Mouse (Mus musculus) intestine, embryonic 16.5 days (tissue): ENCODE data around the gene Tead3. TPM values are rescaled to one million over a fixed set of nuclear protein-coding genes. Genes with fewer than 3 reads are reported as not detected.

Experiments used
- ATAC-seq: fragments of 200-750 bp; cut with Nextera tagmentation; 2 replicates; pipeline ENCODE4 v1.8.0; 2017; ENCODE audit warnings: moderate TSS enrichment, moderate library complexity
- H3K27ac ChIP-seq: fragments of 300-500 bp; sonication (generic); 2 replicates; pipeline ENCODE4 v1.5.1; 2014; ENCODE audit warnings: mild to moderate bottlenecking, low read length
- H3K27me3 ChIP-seq: fragments of 300-500 bp; sonication (generic); replicated peaks from 2 replicates; pipeline ENCODE4 v1.6.1; 2014; ENCODE audit warnings: low read length, control low read depth, mixed read lengths; ENCODE audit not compliant: control insufficient read depth, insufficient read depth
- H3K36me3 ChIP-seq: fragments of 300-500 bp; sonication (generic); 2 replicates; pipeline ENCODE4 v1.6.1; 2014; ENCODE audit warnings: low read length, control low read depth; ENCODE audit not compliant: control insufficient read depth, insufficient read depth
- H3K4me1 ChIP-seq: fragments of 300-500 bp; sonication (generic); 2 replicates; pipeline ENCODE4 v1.6.1; 2014; ENCODE audit warnings: low read length, control low read depth, mixed read lengths; ENCODE audit not compliant: control insufficient read depth, insufficient read depth
- H3K4me2 ChIP-seq: fragments of 300-500 bp; sonication (generic); 2 replicates; pipeline ENCODE4 v1.6.1; 2014; ENCODE audit warnings: low read depth, low read length, control low read depth
- H3K4me3 ChIP-seq: fragments of 300-500 bp; sonication (generic); 2 replicates; pipeline ENCODE4 v1.5.1; 2014; ENCODE audit warnings: mild to moderate bottlenecking, low read length
- H3K9ac ChIP-seq: fragments of 300-500 bp; sonication (generic); 2 replicates; pipeline ENCODE4 v1.6.1; 2014; ENCODE audit warnings: low read depth, low read length
- H3K9me3 ChIP-seq: fragments of 300-500 bp; sonication (generic); 2 replicates; pipeline ENCODE4 v1.6.1; 2016; ENCODE audit warnings: low read length, control low read depth; ENCODE audit not compliant: control insufficient read depth
- WGBS: fragments of 180-500 bp; shearing (Covaris S2); extraction: QIAGEN DNeasy Blood & Tissue Kit; methylation state at CpG from one replicate; pipeline ENCODE4 v1.1.7; 2014; 5-methylcytosine and 5-hydroxymethylcytosine counted together
- polyA plus RNA-seq: library from polyadenylated mRNA; unstranded; fragments of >200 nt; fragmentation: Nextera tagmentation; extraction: Ambion mirVana; gene quantifications from 2 replicates; pipeline ENCODE4 v1.2.1, GENCODE M21; 2015

Tead3 gene
- polyA plus RNA-seq, 1 experiment from 2014 or later: 9.3 TPM

- H3K4me2 ChIP-seq: peak overlapping the region; percentile 6; the same call in 1 of the 2 replicates
- 7% methylated on average over 17 of the region's 17 CpGs for WGBS
- peak; percentile 78 for ATAC-seq
Measured at GRCm38 (mm10) chr17:28375592-28376061, 25.0 kb upstream of the Tead3 start.

GRCm38 (mm10) chr17:28374494-28374893 is 23.9 kb upstream of the Tead3 start:
- WGBS: 17% methylated on average over 15 of the region's 16 CpGs
- Histone ChIP-seq H3K36me3 (no peaks in the 10 kb centered on the region), H3K27me3 (peaks cover 11% of the 10 kb centered on the region; the same call in 1 of the 2 replicates), H3K9me3 (no peaks in the 10 kb centered on the region), H3K27ac (no peak overlapping the region), H3K4me1 (peaks cover 6% of the 10 kb centered on the region; the same call in 1 of the 2 replicates), H3K4me2 (no peak overlapping the region), H3K4me3 (no peak overlapping the region), H3K9ac (no peak overlapping the region)
- no peak for ATAC-seq

More at GRCm38 (mm10) chr17:28375592-28376061, 25.0 kb upstream of the Tead3 start:
- H3K4me1 ChIP-seq: peaks cover 6% of the 10 kb centered on the region; the same call in 1 of the 2 replicates
- no peaks in the 10 kb centered on the region for H3K36me3 ChIP-seq
- no peaks in the 10 kb centered on the region for H3K9me3 ChIP-seq
- no peak overlapping the region for H3K9ac ChIP-seq
- peaks cover 11% of the 10 kb centered on the region; the same call in 1 of the 2 replicates for H3K27me3 ChIP-seq
- no peak overlapping the region for H3K27ac ChIP-seq
- H3K4me3 ChIP-seq: no peak overlapping the region

DNA sequence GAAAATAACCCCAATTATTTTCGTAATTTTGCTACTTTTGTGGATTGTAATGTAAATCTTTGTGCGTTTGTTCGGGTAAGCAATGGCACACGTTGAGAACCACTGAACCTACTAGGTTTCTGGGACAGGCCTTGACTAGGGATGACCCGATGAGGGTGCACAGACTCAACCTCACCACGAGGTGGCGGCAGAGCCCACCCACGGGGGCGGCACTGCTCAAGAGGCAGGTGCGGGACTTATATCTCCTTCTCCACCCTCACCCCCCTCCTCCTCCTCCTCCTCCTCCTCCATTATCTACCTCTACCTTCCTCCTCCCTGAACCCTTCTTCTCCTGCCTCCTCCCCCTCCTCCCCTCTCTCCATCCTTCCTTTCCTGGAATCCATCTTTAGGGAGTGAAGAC is 23.2 kb upstream of the Tead3 start:
- peak; percentile 48; the same call in 1 of the 2 replicates for ATAC-seq
- Histone ChIP-seq H3K9ac (no peak overlapping the region), H3K27ac (no peak overlapping the region), H3K27me3 (peaks cover 11% of the 10 kb centered on the region; the same call in 1 of the 2 replicates), H3K9me3 (no peaks in the 10 kb centered on the region), H3K36me3 (no peaks in the 10 kb centered on the region), H3K4me1 (peaks cover 6% of the 10 kb centered on the region; the same call in 1 of the 2 replicates), H3K4me2 (no peak overlapping the region), H3K4me3 (no peak overlapping the region)
- WGBS: 16% methylated on average over 10 of the region's 10 CpGs

DNA sequence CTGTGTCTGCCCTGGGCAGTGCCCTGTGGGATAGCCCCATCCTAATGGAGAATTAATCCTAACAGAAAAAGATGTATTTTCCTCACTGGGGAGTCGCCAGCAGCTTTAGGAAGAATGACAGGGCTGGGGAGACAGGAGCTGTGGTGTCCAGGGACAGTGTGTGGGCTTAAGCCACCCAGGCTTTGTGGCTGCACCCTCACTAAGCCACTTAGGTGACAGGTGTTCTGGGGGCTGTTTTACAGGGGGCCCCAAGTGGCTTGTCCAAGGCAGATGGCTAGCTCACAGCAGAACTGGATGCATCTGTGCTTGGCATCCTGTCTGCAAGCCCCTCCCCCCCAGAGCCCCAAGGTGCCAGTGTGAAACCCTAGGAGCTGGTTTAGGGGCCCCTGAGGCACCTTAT is 21.3 kb upstream of the Tead3 start:
- peaks cover 11% of the 10 kb centered on the region; the same call in 1 of the 2 replicates for H3K27me3 ChIP-seq
- H3K36me3 ChIP-seq: no peaks in the 10 kb centered on the region
- no peak overlapping the region for H3K9ac ChIP-seq
- H3K27ac ChIP-seq: no peak overlapping the region
- H3K4me3 ChIP-seq: no peak overlapping the region
- WGBS: 78% methylated on average over 1 of the region's 1 CpGs
- no peaks in the 10 kb centered on the region for H3K9me3 ChIP-seq
- no peak for ATAC-seq
- peaks cover 10% of the 10 kb centered on the region; the same call in 1 of the 2 replicates for H3K4me1 ChIP-seq
- H3K4me2 ChIP-seq: no peak overlapping the region

DNA sequence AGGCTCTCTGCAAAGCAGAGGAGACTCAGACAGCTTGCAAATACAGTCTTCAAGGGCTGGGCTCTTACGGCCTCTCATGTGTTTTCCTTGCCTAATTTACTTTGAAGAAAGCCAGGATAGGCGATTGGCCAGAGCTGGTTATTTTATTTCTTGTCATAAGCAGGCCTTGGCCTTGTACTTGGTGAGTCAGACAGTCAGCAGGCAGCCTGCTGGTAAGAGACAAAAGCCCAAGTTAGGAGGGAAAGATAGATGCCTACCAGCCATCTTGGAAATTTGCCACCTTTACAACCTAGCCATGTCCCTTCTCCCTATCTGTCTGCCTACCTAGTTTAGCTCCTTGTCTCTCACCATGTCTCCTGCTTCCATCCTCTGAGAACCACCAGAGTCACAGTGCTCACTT is 20.7 kb upstream of the Tead3 start:
- H3K27me3 ChIP-seq: peaks cover 11% of the 10 kb centered on the region; the same call in 1 of the 2 replicates
- H3K36me3 ChIP-seq: no peaks in the 10 kb centered on the region
- no peak overlapping the region for H3K4me2 ChIP-seq
- H3K4me1 ChIP-seq: peaks cover 10% of the 10 kb centered on the region; the same call in 1 of the 2 replicates
- no peak overlapping the region for H3K27ac ChIP-seq
- H3K9me3 ChIP-seq: no peaks in the 10 kb centered on the region
- WGBS: 54% methylated on average over 2 of the region's 2 CpGs
- no peak overlapping the region for H3K9ac ChIP-seq
- no peak overlapping the region for H3K4me3 ChIP-seq
- ATAC-seq: no peak

DNA sequence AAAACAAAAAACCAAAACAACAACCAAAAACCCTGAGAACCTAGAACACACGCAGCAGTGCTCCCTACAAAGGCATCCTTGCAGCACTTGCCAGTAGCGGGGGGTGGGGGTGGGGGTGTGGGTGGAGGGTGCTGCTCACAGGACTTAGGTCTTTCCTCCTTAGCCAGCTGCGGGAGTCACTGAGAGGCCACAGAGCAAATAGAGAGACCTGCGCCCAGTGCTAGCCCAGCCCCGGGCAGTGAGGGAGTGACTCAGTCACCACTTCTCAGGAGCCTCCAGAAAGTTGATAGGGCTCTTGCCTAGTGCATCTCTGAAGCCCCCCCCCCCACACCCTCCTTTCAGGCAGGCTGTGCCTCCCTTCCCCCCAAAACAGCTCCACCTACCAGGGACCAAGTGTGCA is 18.4 kb upstream of the Tead3 start:
- Histone ChIP-seq H3K9ac (no peak overlapping the region), H3K4me3 (no peak overlapping the region), H3K4me2 (no peak overlapping the region), H3K4me1 (peaks cover 13% of the 10 kb centered on the region; the same call in 1 of the 2 replicates), H3K36me3 (no peaks in the 10 kb centered on the region), H3K27ac (no peak overlapping the region), H3K9me3 (no peaks in the 10 kb centered on the region), H3K27me3 (peaks cover 11% of the 10 kb centered on the region)
- ATAC-seq: peak; percentile 32; the same call in 1 of the 2 replicates
- 49% methylated on average over 5 of the region's 5 CpGs for WGBS

DNA sequence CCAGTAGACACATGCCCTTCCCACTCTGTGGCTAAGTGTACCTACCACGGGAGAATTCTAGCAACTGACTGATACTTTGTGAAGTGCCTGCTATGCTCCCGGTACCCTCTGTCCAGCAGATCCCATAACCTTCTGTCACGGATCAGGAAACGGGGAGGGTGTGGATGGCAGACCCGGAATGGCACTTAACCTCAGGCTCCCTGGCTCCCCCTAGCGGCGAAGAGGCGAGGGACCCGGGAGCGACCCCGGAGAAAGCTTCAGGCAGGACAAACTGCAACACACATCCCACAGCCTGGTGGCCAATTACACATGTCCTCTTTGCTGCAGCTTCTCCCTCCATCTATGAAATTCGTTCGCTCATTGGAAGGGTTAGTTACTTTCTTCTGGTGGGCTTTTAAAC is 17.8 kb upstream of the Tead3 start:
- H3K27ac ChIP-seq: no peak overlapping the region
- 6% methylated on average over 13 of the region's 13 CpGs for WGBS
- peaks cover 13% of the 10 kb centered on the region; the same call in 1 of the 2 replicates for H3K4me1 ChIP-seq
- H3K9ac ChIP-seq: 0 out of 2 replicates have a peak overlapping the region, but pooled peaks have one; percentile 5
- peaks cover 17% of the 10 kb centered on the region for H3K27me3 ChIP-seq
- peak; percentile 26; the same call in 1 of the 2 replicates for ATAC-seq
- H3K9me3 ChIP-seq: no peaks in the 10 kb centered on the region
- no peaks in the 10 kb centered on the region for H3K36me3 ChIP-seq
- H3K4me2 ChIP-seq: no peak overlapping the region
- no peak overlapping the region for H3K4me3 ChIP-seq

DNA sequence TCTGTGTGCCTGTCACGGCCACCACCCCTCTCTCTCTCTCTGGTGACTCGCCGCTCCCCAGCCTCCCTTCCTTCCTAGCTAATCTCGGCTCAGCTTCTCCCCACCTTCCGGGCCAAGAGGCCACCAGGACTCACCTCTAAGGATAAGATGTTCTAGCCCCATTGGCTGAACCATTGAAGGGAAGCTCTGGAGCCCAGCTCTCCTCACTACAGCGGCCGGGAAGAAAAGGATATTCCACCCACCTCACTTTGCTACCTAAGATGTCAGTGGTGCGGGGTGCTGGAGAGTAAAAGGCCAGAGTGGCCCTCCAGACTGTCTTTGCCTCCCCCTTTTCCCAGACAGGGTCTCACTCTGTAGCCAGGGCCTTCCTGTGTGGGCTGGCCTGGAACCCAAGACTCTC is 14.5 kb upstream of the Tead3 start, which contains the start of gene Tulp1:
Tulp1 (minus strand) TSS at position 101 of the 400 bp plus-strand sequence.
- 40% methylated on average over 8 of the region's 8 CpGs for WGBS
- peaks cover 24% of the 10 kb centered on the region for H3K4me1 ChIP-seq

DNA sequence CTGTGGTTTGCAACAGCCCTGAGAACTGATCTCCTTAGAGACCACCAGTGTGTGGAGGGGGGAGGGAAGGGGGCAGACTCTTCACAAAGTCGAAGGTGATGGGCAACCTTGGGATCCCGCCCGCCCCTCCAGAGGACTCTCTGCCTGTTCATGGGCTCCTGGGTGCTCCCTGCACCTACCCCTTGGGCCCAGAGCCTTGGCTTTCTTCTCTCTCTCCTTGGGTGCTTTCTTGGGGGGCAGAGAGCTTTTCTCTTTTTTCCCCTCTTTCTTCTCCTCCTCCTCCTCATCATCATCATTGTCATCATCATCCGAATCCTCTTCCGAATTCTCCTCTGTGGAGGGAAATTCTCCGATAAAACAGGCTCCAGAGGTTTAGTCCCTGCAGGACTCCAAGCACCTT is 12.9 kb upstream of the Tead3 start:
- Histone ChIP-seq H3K4me1 (peaks cover 22% of the 10 kb centered on the region), H3K4me2 (peak overlapping the region; percentile 57; the same call in 1 of the 2 replicates), H3K27me3 (peaks cover 27% of the 10 kb centered on the region), H3K27ac (no peak overlapping the region), H3K9ac (0 out of 2 replicates have a peak overlapping the region, but pooled peaks have one; percentile 54), H3K4me3 (no peak overlapping the region), H3K36me3 (no peaks in the 10 kb centered on the region), H3K9me3 (0 out of 2 replicates have a peak, but pooled peaks cover 3% of the 10 kb centered on the region)
- no peak for ATAC-seq
- 40% methylated on average over 6 of the region's 6 CpGs for WGBS

More for the DNA sequence above, 14.5 kb upstream of the Tead3 start, which contains the start of gene Tulp1:
- Histone ChIP-seq H3K27me3 (peaks cover 24% of the 10 kb centered on the region), H3K27ac (no peak within 1 kb of the TSS), H3K36me3 (no peaks in the 10 kb centered on the region), H3K9me3 (no peaks in the 10 kb centered on the region), H3K4me3 (peak within 1 kb of the TSS; percentile 15), H3K4me2 (peak within 1 kb of the TSS; percentile 38), H3K9ac (peak within 1 kb of the TSS; percentile 7; the same call in 1 of the 2 replicates)
- ATAC-seq: no peak
